Mouse (Mus musculus): ENCODE results near the gene Cyp4f14. TPM values are rescaled to one million over a fixed set of nuclear protein-coding genes. Genes with fewer than 3 reads are reported as not detected.
"Not testable (repeated sequence)": the region's sequence is repeated elsewhere in the genome, so short reads cannot be mapped to it uniquely, and the experiment has no call there.

Gene Cyp4f14
- polyA plus RNA-seq, 1 experiment = 18.6 TPM

- Histone ChIP-seq H3K4me3 (ENCODE audit: insufficient read depth, low read length) (no peak overlapping the region), H3K27ac (ENCODE audit: insufficient read depth, low read length) (no peak overlapping the region), H3K4me1 (ENCODE audit: control insufficient read depth, insufficient read depth, low read length) (no peaks in the 10 kb centered on the region)
- no peak for TF ChIP-seq CTCF (IDR thresholded peaks at IDR 0.05; ENCODE audit: extremely low read depth, insufficient read depth, low read length)
- TF ChIP-seq POLR2A (IDR thresholded peaks at IDR 0.05; ENCODE audit: extremely low read depth, insufficient read depth, low read length) = no peak
Observed at GRCm38 (mm10) chr17:32877471-32878171, 39.5 kb downstream of the Cyp4f14 start.

GRCm38 (mm10) chr17:32872696-32873095, 44.4 kb downstream of the Cyp4f14 start:
- Histone ChIP-seq H3K4me3 (ENCODE audit: insufficient read depth, low read length) (no peak overlapping the region), H3K27ac (ENCODE audit: insufficient read depth, low read length) (no peak overlapping the region), H3K4me1 (ENCODE audit: control insufficient read depth, insufficient read depth, low read length) (no peaks in the 10 kb centered on the region)
- no peak for TF ChIP-seq POLR2A (IDR thresholded peaks at IDR 0.05; ENCODE audit: extremely low read depth, insufficient read depth, low read length)
- TF ChIP-seq CTCF (IDR thresholded peaks at IDR 0.05; ENCODE audit: extremely low read depth, insufficient read depth, low read length) = no peak

DNA sequence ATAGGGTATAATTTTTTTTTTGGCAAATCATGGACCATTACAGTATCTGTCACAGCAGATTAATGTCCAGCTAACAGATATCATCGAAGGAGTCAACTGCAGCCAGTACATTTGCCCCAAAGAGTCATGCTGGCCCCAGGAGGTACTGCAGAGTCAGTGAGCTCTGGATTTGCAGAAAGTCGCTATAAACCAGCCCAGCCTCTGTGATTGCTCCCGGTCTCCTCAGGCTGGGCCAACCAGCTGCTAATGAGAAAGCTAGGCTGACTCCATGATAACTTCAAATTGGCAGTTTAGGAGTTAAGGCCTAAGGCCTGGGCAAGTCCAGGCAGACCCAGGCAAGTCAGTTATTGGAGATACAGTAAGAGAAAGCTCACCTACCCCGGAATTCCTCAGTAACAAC, 45.1 kb downstream of the Cyp4f14 start:
- H3K4me1 ChIP-seq (ENCODE audit: control insufficient read depth, insufficient read depth, low read length) = no peaks in the 10 kb centered on the region
- H3K4me3 ChIP-seq (ENCODE audit: insufficient read depth, low read length) = no peak overlapping the region
- TF ChIP-seq CTCF (IDR thresholded peaks at IDR 0.05; ENCODE audit: extremely low read depth, insufficient read depth, low read length) = no peak
- TF ChIP-seq POLR2A (IDR thresholded peaks at IDR 0.05; ENCODE audit: extremely low read depth, insufficient read depth, low read length) = no peak
- no peak overlapping the region for H3K27ac ChIP-seq (ENCODE audit: insufficient read depth, low read length)

DNA sequence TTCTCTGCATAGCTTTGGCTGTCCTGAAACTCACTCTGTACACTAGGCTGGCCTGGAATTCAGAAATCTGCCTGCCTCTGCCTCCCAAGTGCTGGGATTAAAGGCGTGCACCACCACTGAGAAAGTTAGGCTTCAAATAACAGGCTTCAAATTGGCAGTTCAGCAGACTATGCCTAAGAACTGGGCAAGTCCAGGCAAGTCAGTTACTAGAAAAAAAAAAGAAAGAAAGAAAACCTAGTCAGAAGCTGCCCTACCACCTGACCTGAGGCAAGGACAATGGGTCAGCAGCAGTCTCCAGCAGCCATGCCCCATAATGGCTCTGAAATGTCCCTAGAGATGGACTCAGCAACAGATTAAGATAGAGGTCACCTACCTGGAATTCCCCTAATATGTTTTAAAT, 45.7 kb downstream of the Cyp4f14 start:
- Histone ChIP-seq H3K4me3 (ENCODE audit: insufficient read depth, low read length) (no peak overlapping the region), H3K27ac (ENCODE audit: insufficient read depth, low read length) (no peak overlapping the region), H3K4me1 (ENCODE audit: control insufficient read depth, insufficient read depth, low read length) (no peaks in the 10 kb centered on the region)
- TF ChIP-seq CTCF (IDR thresholded peaks at IDR 0.05; ENCODE audit: extremely low read depth, insufficient read depth, low read length) = no peak
- no peak for TF ChIP-seq POLR2A (IDR thresholded peaks at IDR 0.05; ENCODE audit: extremely low read depth, insufficient read depth, low read length)

DNA sequence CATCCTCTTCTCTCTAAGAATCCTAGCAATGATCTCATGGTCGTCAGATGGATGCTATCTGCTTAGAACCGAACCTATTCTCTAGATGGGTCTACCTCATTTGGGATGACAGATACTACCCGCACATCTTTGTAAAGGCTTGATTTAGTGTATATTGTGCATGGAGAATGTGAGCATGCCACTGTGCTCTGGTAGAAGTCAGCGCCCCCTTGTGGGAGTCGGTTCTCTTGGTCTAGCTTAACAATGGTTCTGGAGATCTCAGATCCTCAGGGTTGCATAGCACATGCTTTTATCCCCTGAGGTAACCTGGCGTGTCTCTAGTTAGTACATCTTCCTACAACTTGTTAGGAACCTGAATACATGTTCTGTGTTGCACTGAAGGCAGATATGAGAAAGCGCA, 49.9 kb downstream of the Cyp4f14 start:
- H3K27ac ChIP-seq (ENCODE audit: insufficient read depth, low read length); H3K4me1 ChIP-seq (ENCODE audit: control insufficient read depth, insufficient read depth, low read length); H3K4me3 ChIP-seq (ENCODE audit: insufficient read depth, low read length): not testable (repeated sequence)

- H3K4me3 ChIP-seq (ENCODE audit: insufficient read depth, low read length); H3K4me1 ChIP-seq (ENCODE audit: control insufficient read depth, insufficient read depth, low read length); H3K27ac ChIP-seq (ENCODE audit: insufficient read depth, low read length): not testable (repeated sequence)
Observed at GRCm38 (mm10) chr17:32856713-32857112, 60.4 kb downstream of the Cyp4f14 start.

Other genes with a start within 250 kb of the Cyp4f14 start
- 29.2 and 29.5 TPM in 2 replicates for gene Cyp4f15, start 231.7 kb downstream of the Cyp4f14 start, polyA plus RNA-seq (2012; rRNA removed)
- 26.3 and 27.4 TPM in 2 replicates for gene Zfp871, start 129.1 kb downstream of the Cyp4f14 start, polyA plus RNA-seq (2012; rRNA removed)
- 6.4 and 7.9 TPM in 2 replicates for gene Zfp811, start 107.4 kb downstream of the Cyp4f14 start, polyA plus RNA-seq (2012; rRNA removed)
- 12.5 and 14.7 TPM in 2 replicates for gene Zfp799, start 87.1 kb downstream of the Cyp4f14 start, polyA plus RNA-seq (2012; rRNA removed)
- gene Zfp870, start 25.7 kb downstream of the Cyp4f14 start, polyA plus RNA-seq (2012; rRNA removed) = 5.2 and 5.5 TPM in 2 replicates
- 32.8 and 37.6 TPM in 2 replicates for gene Cyp4f13, start 30.1 kb upstream of the Cyp4f14 start, polyA plus RNA-seq (2012; rRNA removed)
- gene Zfp472, start 48.5 kb upstream of the Cyp4f14 start, polyA plus RNA-seq (2012; rRNA removed) = 3.1 and 3.2 TPM in 2 replicates
- 10.6 and 11.4 TPM in 2 replicates for gene Zfp952, start 75.8 kb upstream of the Cyp4f14 start, polyA plus RNA-seq (2012; rRNA removed)
- gene Zfp763, start 116.1 kb upstream of the Cyp4f14 start, polyA plus RNA-seq (2012; rRNA removed) = 9.7 and 10.1 TPM in 2 replicates
- gene 4921501E09Rik, start 150.7 kb upstream of the Cyp4f14 start, polyA plus RNA-seq (2012; rRNA removed) = 0.08 TPM in 1 of 2 replicates, not detected in the other
- gene Zfp563, start 172.0 kb upstream of the Cyp4f14 start, polyA plus RNA-seq (2012; rRNA removed) = 8.0 and 8.6 TPM in 2 replicates
- 4.6 and 5.2 TPM in 2 replicates for gene Morc2b, start 222.3 kb upstream of the Cyp4f14 start, polyA plus RNA-seq (2012; rRNA removed)